Mouse (Mus musculus) thymus, adult 2 months (tissue): Measurements from ENCODE around the gene Gzmk.

Experiments
- CTCF ChIP-seq: fragments of 200-500 bp; IDR thresholded peaks from 2 replicates; pipeline ENCODE4 v1.5.1; 2012; ENCODE audit warnings: mild to moderate bottlenecking, control low read depth, low read length, moderate library complexity, borderline replicate concordance; ENCODE audit not compliant: control insufficient read depth, poor library complexity, insufficient read depth; ENCODE audit errors: extremely low read depth
- POLR2A ChIP-seq: fragments of 200-500 bp; IDR thresholded peaks from 2 replicates; pipeline ENCODE4 v1.6.1; 2012; ENCODE audit warnings: mild to moderate bottlenecking, low read length, control low read depth, moderate library complexity; ENCODE audit not compliant: control insufficient read depth, poor library complexity, insufficient read depth; ENCODE audit errors: extremely low read depth

DNA sequence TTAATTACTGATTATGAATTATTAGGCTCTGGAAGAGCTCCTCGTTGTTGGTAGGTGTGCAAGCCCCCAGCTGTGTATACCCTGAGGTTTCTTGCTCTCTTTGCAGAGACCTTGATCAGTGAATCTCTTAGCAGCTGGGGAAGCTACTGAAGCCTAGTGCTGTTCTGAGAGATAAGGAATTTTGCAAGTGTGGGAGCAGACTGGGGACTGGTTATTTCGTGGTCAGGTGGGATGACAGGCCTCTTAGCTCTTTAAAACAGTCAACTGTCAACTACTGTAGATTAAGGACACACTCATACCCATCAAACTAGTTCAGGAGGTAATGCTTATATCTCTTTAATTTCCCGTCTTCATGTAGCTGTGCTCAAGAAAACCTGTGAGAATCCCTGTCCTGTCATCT, 13.3 kb downstream of the Gzmk start:
- TF ChIP-seq CTCF = no peak
- no peak for TF ChIP-seq POLR2A
